Mouse (Mus musculus): ENCODE data around the gene Scel. TPM values are rescaled to one million over a fixed set of nuclear protein-coding genes. Genes with fewer than 3 reads are reported as not detected.

Scel gene
- polyA plus RNA-seq, 1 experiment from 2014 or later = 0.34 TPM

DNA sequence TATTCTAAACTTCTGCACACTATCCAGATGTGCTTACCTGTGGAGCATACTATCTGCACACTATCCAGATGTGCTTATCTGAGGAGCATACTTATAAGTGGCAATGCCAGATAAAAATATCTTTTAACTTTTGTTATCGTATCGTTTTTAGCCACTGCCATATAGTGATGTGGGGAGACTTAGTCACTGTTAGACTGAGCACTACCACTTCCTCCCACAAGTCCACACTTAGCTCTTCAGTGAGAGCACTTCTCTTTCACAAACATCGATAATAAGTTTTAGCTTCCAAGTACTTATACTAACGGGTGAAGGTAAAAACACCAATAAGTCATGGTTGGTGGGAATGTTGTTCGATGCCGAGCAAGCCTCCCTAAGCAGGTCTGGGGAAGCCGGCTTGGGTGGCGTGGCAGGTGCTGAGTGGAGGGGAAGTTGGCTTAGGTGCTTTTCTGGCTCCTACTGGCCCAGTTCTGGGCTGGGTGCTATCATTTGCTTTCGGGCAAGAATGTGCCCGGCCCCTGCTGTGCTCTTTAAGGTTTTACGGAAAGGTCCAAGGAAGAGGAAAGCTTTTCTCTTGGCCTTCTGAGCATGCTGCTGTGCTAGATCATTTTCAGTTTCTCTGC lies 18.7 kb downstream of the Scel start:
- no peaks in the 10 kb centered on the region for H3K36me3 ChIP-seq (ENCODE audit: control insufficient read depth, insufficient read depth, low read length)
- H3K27ac ChIP-seq (ENCODE audit: low read depth, low read length) = no peak overlapping the region
- H3K4me2 ChIP-seq = no peak overlapping the region
- no peaks in the 10 kb centered on the region for H3K27me3 ChIP-seq (replicated peaks; ENCODE audit: control insufficient read depth, insufficient read depth, low read length)
- no peaks in the 10 kb centered on the region for H3K9me3 ChIP-seq (ENCODE audit: control insufficient read depth, low read length)
- no peak for DNase-seq (ENCODE audit: low spot score)
- no peaks in the 10 kb centered on the region for H3K4me1 ChIP-seq (replicated peaks; ENCODE audit: control insufficient read depth, insufficient read depth, low read length)
- no peak for ATAC-seq (replicated peaks; ENCODE audit: low FRiP score)
- H3K4me3 ChIP-seq (ENCODE audit: low read depth, low read length) = no peak overlapping the region
- no peak overlapping the region for H3K9ac ChIP-seq (ENCODE audit: low read depth, low read length)
- 89% methylated on average over 11 of the region's 11 CpGs for WGBS

DNA sequence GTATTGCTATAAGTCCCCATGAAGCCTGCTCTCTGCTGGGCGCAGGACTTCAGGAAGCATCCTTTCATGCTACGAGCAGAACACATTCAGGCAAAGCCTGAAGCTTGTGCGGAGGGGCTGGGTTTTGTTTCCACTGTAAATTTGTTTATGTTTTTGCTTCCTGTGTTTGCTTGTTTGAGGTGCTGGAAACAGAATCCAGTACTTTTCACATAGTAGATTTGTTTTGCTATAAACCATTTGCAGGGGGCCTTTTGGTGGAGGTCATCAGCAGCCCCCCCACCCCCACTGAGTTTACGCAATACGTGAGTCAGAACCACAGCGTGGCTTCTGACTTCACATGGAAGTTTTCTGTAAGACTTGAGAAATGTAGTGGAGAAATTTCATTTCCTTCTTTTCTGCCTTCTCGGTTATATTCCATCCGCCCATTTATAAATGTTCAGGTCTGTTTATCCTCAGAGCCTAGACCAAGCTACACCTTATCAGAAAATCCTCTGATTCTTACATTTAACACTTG lies 22.4 kb downstream of the Scel start:
- 73% methylated on average over 8 of the region's 8 CpGs for WGBS
- H3K4me3 ChIP-seq (ENCODE audit: low read depth, low read length) = no peak overlapping the region
- H3K4me2 ChIP-seq = no peak overlapping the region
- H3K4me1 ChIP-seq (replicated peaks; ENCODE audit: control insufficient read depth, insufficient read depth, low read length) = no peaks in the 10 kb centered on the region
- no peaks in the 10 kb centered on the region for H3K36me3 ChIP-seq (ENCODE audit: control insufficient read depth, insufficient read depth, low read length)
- H3K27me3 ChIP-seq (replicated peaks; ENCODE audit: control insufficient read depth, insufficient read depth, low read length) = no peaks in the 10 kb centered on the region
- ATAC-seq (replicated peaks; ENCODE audit: low FRiP score) (no peak), DNase-seq (ENCODE audit: low spot score) (no peak)
- no peak overlapping the region for H3K27ac ChIP-seq (ENCODE audit: low read depth, low read length)
- H3K9ac ChIP-seq (ENCODE audit: low read depth, low read length) = no peak overlapping the region
- H3K9me3 ChIP-seq (ENCODE audit: control insufficient read depth, low read length) = no peaks in the 10 kb centered on the region

DNA sequence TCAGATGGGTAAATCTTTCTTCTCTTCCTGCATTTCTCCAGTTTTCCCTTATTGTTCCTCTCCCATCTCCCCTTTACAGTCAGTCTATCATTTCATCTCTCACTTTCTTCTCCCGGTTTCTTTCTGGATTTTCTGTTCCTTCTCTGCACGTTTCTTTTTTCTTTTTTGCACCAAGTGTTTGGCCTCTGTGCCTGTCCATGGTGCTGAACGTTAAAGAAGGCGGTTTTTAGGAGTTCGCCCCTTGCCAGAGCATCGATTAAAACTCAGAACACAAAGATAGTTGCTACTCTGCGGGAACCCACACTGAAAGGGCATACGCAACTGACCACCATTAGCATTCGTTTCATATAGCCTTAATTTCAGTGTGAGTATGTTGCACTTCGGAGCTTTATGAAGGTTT lies 23.2 kb downstream of the Scel start:
- H3K36me3 ChIP-seq (ENCODE audit: control insufficient read depth, insufficient read depth, low read length) = no peaks in the 10 kb centered on the region
- H3K4me1 ChIP-seq (replicated peaks; ENCODE audit: control insufficient read depth, insufficient read depth, low read length) = no peaks in the 10 kb centered on the region
- no peaks in the 10 kb centered on the region for H3K27me3 ChIP-seq (replicated peaks; ENCODE audit: control insufficient read depth, insufficient read depth, low read length)
- H3K9me3 ChIP-seq (ENCODE audit: control insufficient read depth, low read length) = no peaks in the 10 kb centered on the region
- DNase-seq (ENCODE audit: low spot score) (no peak), ATAC-seq (replicated peaks; ENCODE audit: low FRiP score) (no peak)
- H3K4me2 ChIP-seq = no peak overlapping the region
- no peak overlapping the region for H3K9ac ChIP-seq (ENCODE audit: low read depth, low read length)
- no peak overlapping the region for H3K4me3 ChIP-seq (ENCODE audit: low read depth, low read length)
- WGBS = 39% methylated on average over 10 of the region's 10 CpGs
- H3K27ac ChIP-seq (ENCODE audit: low read depth, low read length) = no peak overlapping the region

DNA sequence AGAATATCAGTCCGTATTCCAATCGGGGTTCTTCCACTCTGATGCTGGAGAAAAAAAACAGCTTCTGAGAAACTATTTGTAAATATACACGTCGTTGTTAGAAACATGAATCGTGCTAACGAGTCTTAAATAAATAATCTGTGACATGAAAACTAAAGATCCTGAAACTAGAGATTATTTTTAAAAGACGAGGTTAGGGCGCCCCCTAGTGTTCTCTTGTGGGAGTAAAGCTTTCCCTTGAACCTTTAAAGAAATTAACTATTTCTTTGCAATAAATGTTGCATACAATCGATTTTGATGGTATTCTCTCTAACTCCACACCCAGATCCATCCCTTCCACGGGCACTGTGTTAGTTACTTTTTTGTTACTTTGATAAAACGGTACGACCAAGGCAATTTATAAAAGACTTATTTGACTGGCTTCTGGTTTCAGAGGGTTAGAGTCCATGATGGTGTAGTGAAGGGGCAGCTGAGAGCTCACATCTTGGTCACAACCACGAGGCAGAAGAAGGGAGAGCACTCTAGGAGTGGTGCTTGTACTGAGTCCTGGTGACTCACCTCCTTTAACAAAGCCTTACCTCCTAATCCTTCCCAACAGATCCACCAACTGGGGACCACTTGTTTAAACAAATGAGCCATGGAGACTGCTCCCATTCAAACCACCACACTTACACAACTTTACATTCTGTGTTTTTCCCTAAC lies 24.4 kb downstream of the Scel start:
- Histone ChIP-seq H3K4me2 (no peak overlapping the region), H3K36me3 (ENCODE audit: control insufficient read depth, insufficient read depth, low read length) (no peaks in the 10 kb centered on the region), H3K4me3 (ENCODE audit: low read depth, low read length) (no peak overlapping the region), H3K27me3 (replicated peaks; ENCODE audit: control insufficient read depth, insufficient read depth, low read length) (no peaks in the 10 kb centered on the region), H3K27ac (ENCODE audit: low read depth, low read length) (no peak overlapping the region), H3K9me3 (ENCODE audit: control insufficient read depth, low read length) (no peaks in the 10 kb centered on the region), H3K4me1 (replicated peaks; ENCODE audit: control insufficient read depth, insufficient read depth, low read length) (no peaks in the 10 kb centered on the region), H3K9ac (ENCODE audit: low read depth, low read length) (no peak overlapping the region)
- DNase-seq (ENCODE audit: low spot score) (no peak), ATAC-seq (replicated peaks; ENCODE audit: low FRiP score) (no peak)
- whole genome bisulfite sequencing = 16% methylated on average over 13 of the region's 13 CpGs

DNA sequence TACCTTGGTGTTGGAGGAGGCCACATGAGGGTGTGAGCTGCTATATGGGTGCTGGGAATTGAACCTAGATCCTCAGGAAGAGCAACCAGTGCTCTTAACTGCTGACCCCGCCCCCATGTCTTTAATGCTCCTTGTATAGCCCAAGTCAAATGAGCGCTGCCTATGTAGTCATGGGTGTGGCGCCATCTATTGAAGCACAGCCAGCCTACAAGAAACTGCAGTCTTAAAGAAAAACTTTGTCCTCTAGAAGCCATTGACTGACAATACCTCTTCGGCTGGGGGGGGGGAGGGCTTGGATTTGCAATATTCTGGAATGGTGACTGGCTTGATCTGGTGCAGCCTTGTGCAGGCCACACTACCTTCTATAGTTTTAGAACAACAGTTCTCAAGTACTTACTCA lies 26.7 kb downstream of the Scel start:
- DNase-seq (ENCODE audit: low spot score) = no peak
- H3K27me3 ChIP-seq (replicated peaks; ENCODE audit: control insufficient read depth, insufficient read depth, low read length) = no peaks in the 10 kb centered on the region

DNA sequence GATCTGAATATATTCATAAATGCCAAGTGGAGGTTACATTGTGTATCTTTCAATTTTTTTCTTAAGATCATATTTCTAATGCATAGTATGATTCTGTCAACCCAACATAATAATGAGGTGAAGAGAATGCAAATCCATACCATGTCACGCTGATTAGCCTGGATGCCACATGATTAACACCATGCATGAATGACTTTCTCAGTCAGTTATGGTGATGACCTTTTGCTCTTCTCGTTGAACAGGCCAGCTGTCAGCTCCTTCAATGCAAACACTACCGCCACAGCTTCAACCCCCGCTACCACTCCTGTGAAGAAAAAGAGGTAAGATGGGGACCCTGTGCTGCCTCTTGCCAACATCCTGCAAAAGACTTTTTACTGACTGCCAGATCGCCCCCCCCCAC lies 28.5 kb downstream of the Scel start:
- Histone ChIP-seq H3K4me1 (replicated peaks; ENCODE audit: control insufficient read depth, insufficient read depth, low read length) (no peaks in the 10 kb centered on the region), H3K9ac (ENCODE audit: low read depth, low read length) (no peak overlapping the region), H3K36me3 (ENCODE audit: control insufficient read depth, insufficient read depth, low read length) (no peaks in the 10 kb centered on the region), H3K9me3 (ENCODE audit: control insufficient read depth, low read length) (no peaks in the 10 kb centered on the region), H3K4me2 (no peak overlapping the region), H3K27me3 (replicated peaks; ENCODE audit: control insufficient read depth, insufficient read depth, low read length) (no peaks in the 10 kb centered on the region), H3K27ac (ENCODE audit: low read depth, low read length) (no peak overlapping the region), H3K4me3 (ENCODE audit: low read depth, low read length) (no peak overlapping the region)
- ATAC-seq (replicated peaks; ENCODE audit: low FRiP score) = no peak
- WGBS = 71% methylated on average over 5 of the region's 5 CpGs
- no peak for DNase-seq (ENCODE audit: low spot score)

More for the DNA sequence above, 26.7 kb downstream of the Scel start:
- ATAC-seq (replicated peaks; ENCODE audit: low FRiP score) = no peak
- H3K9ac ChIP-seq (ENCODE audit: low read depth, low read length) = no peak overlapping the region
- no peaks in the 10 kb centered on the region for H3K4me1 ChIP-seq (replicated peaks; ENCODE audit: control insufficient read depth, insufficient read depth, low read length)
- no peaks in the 10 kb centered on the region for H3K36me3 ChIP-seq (ENCODE audit: control insufficient read depth, insufficient read depth, low read length)
- H3K4me2 ChIP-seq = no peak overlapping the region
- no peak overlapping the region for H3K27ac ChIP-seq (ENCODE audit: low read depth, low read length)
- H3K4me3 ChIP-seq (ENCODE audit: low read depth, low read length) = no peak overlapping the region
- H3K9me3 ChIP-seq (ENCODE audit: control insufficient read depth, low read length) = no peaks in the 10 kb centered on the region
- WGBS = 59% methylated on average over 4 of the region's 4 CpGs

DNA sequence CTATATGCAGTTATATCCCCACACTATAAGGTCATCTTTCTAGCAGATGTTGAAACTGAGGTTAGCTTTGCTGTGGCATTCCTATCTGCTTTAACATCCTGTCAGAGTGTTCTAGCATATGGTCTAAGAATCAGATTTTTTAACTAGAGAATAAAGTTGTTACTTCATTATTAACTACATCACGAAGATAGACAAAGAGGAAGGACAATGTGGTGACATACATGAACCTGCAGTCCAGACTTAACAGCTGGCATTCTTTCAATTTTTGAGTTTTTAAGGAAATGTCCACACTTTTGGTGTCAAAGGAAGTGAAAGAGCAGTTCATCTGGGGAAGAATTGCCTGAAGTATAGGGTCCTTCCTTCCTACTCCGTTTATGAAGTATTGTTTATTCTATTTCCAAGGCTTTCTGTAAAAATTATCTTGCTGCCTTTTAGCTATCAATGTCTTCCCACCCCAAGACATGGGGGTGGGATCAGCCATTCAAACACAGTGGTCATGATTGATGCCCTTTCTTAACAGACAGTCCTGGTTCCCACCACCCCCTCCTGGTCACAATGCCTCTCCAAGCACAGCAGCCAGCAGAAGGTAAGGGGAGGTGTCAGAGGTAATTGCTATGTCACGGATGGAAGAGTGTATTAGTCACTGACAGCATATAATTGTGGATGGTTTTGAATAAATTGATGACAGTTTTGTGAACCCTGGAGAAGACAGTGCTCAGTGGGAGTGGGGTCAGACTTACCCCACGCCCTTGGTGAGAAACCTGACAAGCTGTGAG lies 30.4 kb downstream of the Scel start:
- no peak for ATAC-seq (replicated peaks; ENCODE audit: low FRiP score)
- no peak overlapping the region for H3K27ac ChIP-seq (ENCODE audit: low read depth, low read length)
- H3K9me3 ChIP-seq (ENCODE audit: control insufficient read depth, low read length) = no peaks in the 10 kb centered on the region
- no peak for DNase-seq (ENCODE audit: low spot score)
- H3K4me1 ChIP-seq (replicated peaks; ENCODE audit: control insufficient read depth, insufficient read depth, low read length) = no peaks in the 10 kb centered on the region
- H3K4me2 ChIP-seq = no peak overlapping the region
- H3K4me3 ChIP-seq (ENCODE audit: low read depth, low read length) = no peak overlapping the region
- H3K27me3 ChIP-seq (replicated peaks; ENCODE audit: control insufficient read depth, insufficient read depth, low read length) = no peaks in the 10 kb centered on the region
- no peaks in the 10 kb centered on the region for H3K36me3 ChIP-seq (ENCODE audit: control insufficient read depth, insufficient read depth, low read length)
- 56% methylated on average over 4 of the region's 4 CpGs for WGBS
- H3K9ac ChIP-seq (ENCODE audit: low read depth, low read length) = no peak overlapping the region

DNA sequence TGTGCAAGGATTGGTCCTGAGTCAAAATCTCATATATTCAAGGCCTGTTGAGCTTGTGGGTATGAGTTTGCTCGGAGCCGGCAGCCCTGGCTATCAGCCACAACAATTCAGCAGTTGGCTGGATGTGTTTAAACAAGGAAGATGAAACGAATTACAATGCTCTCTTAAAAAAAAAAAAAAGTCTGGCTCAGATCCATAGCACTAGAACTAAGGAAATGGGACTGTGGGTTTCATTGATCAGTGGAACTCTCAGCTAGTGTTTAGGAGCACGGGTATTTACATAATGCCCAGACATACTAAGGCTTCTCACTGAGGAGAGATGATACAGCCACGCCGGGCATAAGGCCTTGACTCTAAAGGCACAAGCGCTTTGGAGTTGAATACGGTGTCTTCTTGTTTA lies 32.6 kb downstream of the Scel start:
- no peak for DNase-seq (ENCODE audit: low spot score)

More for the DNA sequence above, 32.6 kb downstream of the Scel start:
- Histone ChIP-seq H3K36me3 (ENCODE audit: control insufficient read depth, insufficient read depth, low read length) (no peaks in the 10 kb centered on the region), H3K9me3 (ENCODE audit: control insufficient read depth, low read length) (no peaks in the 10 kb centered on the region), H3K9ac (ENCODE audit: low read depth, low read length) (no peak overlapping the region), H3K27me3 (replicated peaks; ENCODE audit: control insufficient read depth, insufficient read depth, low read length) (no peaks in the 10 kb centered on the region), H3K4me1 (replicated peaks; ENCODE audit: control insufficient read depth, insufficient read depth, low read length) (no peaks in the 10 kb centered on the region), H3K4me3 (ENCODE audit: low read depth, low read length) (no peak overlapping the region), H3K4me2 (no peak overlapping the region), H3K27ac (ENCODE audit: low read depth, low read length) (no peak overlapping the region)
- ATAC-seq (replicated peaks; ENCODE audit: low FRiP score) = no peak
- 71% methylated on average over 8 of the region's 8 CpGs for WGBS

All from liver, embryonic 11.5 days (tissue).